Mouse (Mus musculus) 3134 (cell line): ENCODE results near the gene Itpripl2.

Experiments used
- DNase-seq: peaks from one replicate; pipeline ENCODE4 v3.0.0-alpha.2; 2011; ENCODE audit warnings: low spot score; ENCODE audit not compliant: insufficient read length; ENCODE audit errors: extremely low read depth

Itpripl2 gene

GRCm38 (mm10) chr7:118488060-118488664, 3.6 kb downstream of the Itpripl2 start:
- peak; percentile 46 for DNase-seq

- no peak for DNase-seq
Observed at GRCm38 (mm10) chr7:118486917-118487316, 4.9 kb downstream of the Itpripl2 start.

- DNase-seq, result no peak
Observed at GRCm38 (mm10) chr7:118483996-118484395, 7.8 kb downstream of the Itpripl2 start.

GRCm38 (mm10) chr7:118482001-118482400, 9.8 kb downstream of the Itpripl2 start:
- no peak for DNase-seq

GRCm38 (mm10) chr7:118481047-118481810, 10.5 kb downstream of the Itpripl2 start:
- peak; percentile 48 for DNase-seq

GRCm38 (mm10) chr7:118480160-118480709, 11.5 kb downstream of the Itpripl2 start:
- peak; percentile 46 for DNase-seq

- DNase-seq, result peak; percentile 44
Observed at GRCm38 (mm10) chr7:118478835-118479312, 12.9 kb downstream of the Itpripl2 start.

- no peak for DNase-seq
Observed at GRCm38 (mm10) chr7:118476428-118476827, 15.3 kb downstream of the Itpripl2 start.

GRCm38 (mm10) chr7:118475008-118475705, 16.6 kb downstream of the Itpripl2 start:
- DNase-seq, result peak; percentile 70

- DNase-seq, result no peak
Observed at GRCm38 (mm10) chr7:118472886-118473285, 18.9 kb downstream of the Itpripl2 start.

- no peak for DNase-seq
Observed at GRCm38 (mm10) chr7:118468060-118468459, 23.7 kb downstream of the Itpripl2 start.

- DNase-seq, result no peak
Observed at GRCm38 (mm10) chr7:118464432-118464831, 27.3 kb downstream of the Itpripl2 start.

GRCm38 (mm10) chr7:118462818-118463762, 28.7 kb downstream of the Itpripl2 start:
- DNase-seq, result no peak

- DNase-seq, result no peak
Observed at GRCm38 (mm10) chr7:118461400-118462136, 30.2 kb downstream of the Itpripl2 start.

GRCm38 (mm10) chr7:118453722-118454121, 38.1 kb downstream of the Itpripl2 start:
- no peak for DNase-seq

- no peak for DNase-seq
Observed at GRCm38 (mm10) chr7:118452940-118453339, 38.8 kb downstream of the Itpripl2 start.

GRCm38 (mm10) chr7:118448134-118448967, 43.4 kb downstream of the Itpripl2 start, which contains the start of gene Syt17:
Gene Syt17, minus strand, starts transcription at chr7:118448222.
- DNase-seq, result peak; percentile 86
